Mouse (Mus musculus) megakaryocyte-erythroid progenitor cell, adult 5-6 weeks (primary cell): ENCODE measurements around the gene Tmem87a. TPM values are rescaled to one million over a fixed set of nuclear protein-coding genes. Genes with fewer than 3 reads are reported as not detected.

Source experiments
- ATAC-seq: replicated peaks from 2 replicates; pipeline ENCODE4 v1.8.0; 2016; ENCODE audit warnings: mild to moderate bottlenecking, inconsistent platforms; ENCODE audit not compliant: severe bottlenecking, poor library complexity, low FRiP score, low TSS enrichment
- total RNA-seq, 2 experiments: library from RNA; stranded (forward) in 1 of 2; stranded (reverse) in 1 of 2; fragments of 200-1000, 215-1000 nt in 1 of 2; fragments of >200 nt in 1 of 2; fragmentation: Nextera tagmentation in 1 of 2; gene quantifications; 2 replicates each; pipeline ENCODE4 v1.2.3; 2014 to 2017

The Tmem87a gene
- total RNA-seq (2014; fragmentation: Nextera tagmentation) (18.9 and 33.1 TPM in 2 replicates), total RNA-seq (2017) (59.9 and 69.4 TPM in 2 replicates)

- ATAC-seq, result peak; percentile 99
Observed at GRCm38 (mm10) chr2:120403986-120404822, at the start of gene Tmem87a. Tmem87a (minus strand) TSS chr2:120404113.

GRCm38 (mm10) chr2:120452600-120452999 is 48.7 kb upstream of the Tmem87a start:
- no peak for ATAC-seq

- no peak for ATAC-seq
Observed at GRCm38 (mm10) chr2:120450724-120451123, 46.8 kb upstream of the Tmem87a start.

- ATAC-seq, result 0 out of 2 replicates have a peak, but pooled peaks have one; percentile 42
Observed at GRCm38 (mm10) chr2:120447306-120447705, 43.4 kb upstream of the Tmem87a start.

GRCm38 (mm10) chr2:120446373-120446772 is 42.5 kb upstream of the Tmem87a start:
- peak; percentile 100 for ATAC-seq

GRCm38 (mm10) chr2:120444486-120444885 is 40.6 kb upstream of the Tmem87a start:
- no peak for ATAC-seq

- ATAC-seq, result no peak
Observed at GRCm38 (mm10) chr2:120424386-120424785, 20.5 kb upstream of the Tmem87a start.

- ATAC-seq, result no peak
Observed at GRCm38 (mm10) chr2:120414738-120415414, 11.0 kb upstream of the Tmem87a start.

- no peak for ATAC-seq
Observed at GRCm38 (mm10) chr2:120414113-120414512, 10.2 kb upstream of the Tmem87a start.

- ATAC-seq, result peak; percentile 92
Observed at GRCm38 (mm10) chr2:120411096-120411628, 7.2 kb upstream of the Tmem87a start.

GRCm38 (mm10) chr2:120404823-120405765 is 1.2 kb upstream of the Tmem87a start:
- ATAC-seq, result 0 out of 2 replicates have a peak, but pooled peaks have one; percentile 0

- ATAC-seq, result peak; percentile 36
Observed at GRCm38 (mm10) chr2:120403653-120403985, 294 bp downstream of the Tmem87a start, which contains the start of gene Ganc. Ganc (plus strand) TSS chr2:120403896.

- no peak for ATAC-seq
Observed at GRCm38 (mm10) chr2:120402813-120403212, 1.1 kb downstream of the Tmem87a start.

- no peak for ATAC-seq
Observed at GRCm38 (mm10) chr2:120397951-120398350, 6.0 kb downstream of the Tmem87a start.

- ATAC-seq, result no peak
Observed at GRCm38 (mm10) chr2:120392406-120392805, 11.5 kb downstream of the Tmem87a start.

GRCm38 (mm10) chr2:120390934-120391333 is 13.0 kb downstream of the Tmem87a start:
- no peak for ATAC-seq

- ATAC-seq, result no peak
Observed at GRCm38 (mm10) chr2:120389376-120389775, 14.5 kb downstream of the Tmem87a start.

- no peak for ATAC-seq
Observed at GRCm38 (mm10) chr2:120387291-120387690, 16.6 kb downstream of the Tmem87a start.

- ATAC-seq, result no peak
Observed at GRCm38 (mm10) chr2:120386264-120386663, 17.6 kb downstream of the Tmem87a start.
